9 mouse cellular contexts compared by ENCODE assay signal in the genomic region with DNA sequence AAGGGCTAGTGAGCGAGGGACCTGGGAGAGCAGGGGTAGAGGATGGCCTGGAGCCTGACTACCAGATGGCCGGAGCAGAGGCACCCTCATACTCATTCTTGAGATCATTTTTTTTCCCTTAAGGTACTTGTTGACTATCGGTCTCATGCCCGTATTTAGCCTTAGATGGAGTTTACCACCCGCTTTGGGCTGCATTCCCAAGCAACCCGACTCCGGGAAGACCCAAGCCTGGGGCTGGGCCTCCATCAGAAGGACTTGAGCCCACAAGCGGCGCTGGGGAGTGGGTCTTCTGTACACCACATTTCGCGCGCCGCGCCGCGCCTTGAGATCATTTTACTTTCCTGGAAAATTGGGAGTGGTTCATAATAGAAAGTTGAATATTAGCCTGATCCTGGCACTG.
DNase-seq lines count a peak whose midpoint lies in the region; ATAC-seq and TF ChIP-seq lines count a peak whose summit lies in the region.
"Had no signal": no experiment of that assay in that cellular context is flagged by ENCODE, and none has a peak within 500 bp of the region (broad histone marks: within the 10 kb centered on the region; RNA-seq: fewer than 3 reads in every experiment).

No protein-coding gene starts in this region.

- no peak overlapping the region for H3K4me3 ChIP-seq in hindbrain, embryonic 14.5 days (replicated peaks; ENCODE audit: low read length)
- no peak overlapping the region for H3K4me3 ChIP-seq in lung, postnatal 0 days (ENCODE audit: low read depth, low read length)
- H3K4me3 ChIP-seq: neural tube, embryonic 13.5 days had no signal

- no peaks in the 10 kb centered on the region for H3K27me3 ChIP-seq in hindbrain, embryonic 14.5 days (ENCODE audit: control insufficient read depth, insufficient read depth, low read length)
- no peaks in the 10 kb centered on the region for H3K27me3 ChIP-seq in lung, postnatal 0 days (replicated peaks; ENCODE audit: insufficient read depth, low read length)
- H3K27me3 ChIP-seq: neural tube, embryonic 13.5 days had no signal

- H3K4me1 ChIP-seq in hindbrain, embryonic 14.5 days (replicated peaks; ENCODE audit: control insufficient read depth, insufficient read depth, low read length): no peaks in the 10 kb centered on the region
- no peaks in the 10 kb centered on the region for H3K4me1 ChIP-seq in lung, postnatal 0 days (ENCODE audit: insufficient read depth, low read depth, low read length)
- H3K4me1 ChIP-seq: neural tube, embryonic 13.5 days had no signal

- WGBS in hindbrain, embryonic 14.5 days: 92% methylated on average over 16 of the region's 16 CpGs
- 92% methylated on average over 16 of the region's 16 CpGs for WGBS in lung, postnatal 0 days

- peak; percentile 89 for DNase-seq in Muller cell, postnatal 12 days (ENCODE audit: inconsistent ontology term)
- peak; percentile 82 for DNase-seq in cerebellum, adult 9-10 months
- DNase-seq in frontal cortex, postnatal 25 days (ENCODE audit: low spot score in 2 of 2): peak; percentile 96
- peak; percentile 100 for DNase-seq in hindbrain, embryonic 14.5 days (ENCODE audit: low spot score)
- DNase-seq in layer of hippocampus, postnatal 14 days (ENCODE audit: low spot score in 2 of 2): peak; percentile 85 to 96
- peak; percentile 98 for DNase-seq in lung, postnatal 0 days (ENCODE audit: low spot score)
- peak; percentile 86 for DNase-seq in retina, postnatal 7 days (ENCODE audit: low read depth, low spot score)
- peak; percentile 100 for DNase-seq in urinary bladder, adult 2 months (ENCODE audit: low spot score)

- H3K4me2 ChIP-seq in hindbrain, embryonic 14.5 days (replicated peaks): no peak overlapping the region
- H3K4me2 ChIP-seq in lung, postnatal 0 days (replicated peaks; ENCODE audit: low read depth, low read length): no peak overlapping the region
- H3K4me2 ChIP-seq: neural tube, embryonic 13.5 days had no signal

- TF ChIP-seq CTCF in lung, postnatal 0 days (IDR thresholded peaks at IDR 0.05): no peak

- ATAC-seq in hindbrain, embryonic 14.5 days (ENCODE audit: low FRiP score): peak; percentile 79; the same call in 1 of the 2 replicates
- peak; percentile 84 for ATAC-seq in lung, postnatal 0 days

- H3K27ac ChIP-seq in hindbrain, embryonic 14.5 days: no peak overlapping the region
- no peak overlapping the region for H3K27ac ChIP-seq in lung, postnatal 0 days (ENCODE audit: low read length)
- H3K27ac ChIP-seq: neural tube, embryonic 13.5 days had no signal

- H3K36me3 ChIP-seq in hindbrain, embryonic 14.5 days (replicated peaks; ENCODE audit: control insufficient read depth, insufficient read depth): no peaks in the 10 kb centered on the region
- no peaks in the 10 kb centered on the region for H3K36me3 ChIP-seq in lung, postnatal 0 days (ENCODE audit: insufficient read depth, low read length)
- H3K36me3 ChIP-seq: neural tube, embryonic 13.5 days had no signal

- no peak for TF ChIP-seq EP300 in lung, postnatal 0 days (IDR thresholded peaks at IDR 0.05)

- no peaks in the 10 kb centered on the region for H3K9me3 ChIP-seq in hindbrain, embryonic 14.5 days (ENCODE audit: control insufficient read depth, low read length)
- H3K9me3 ChIP-seq in lung, postnatal 0 days (ENCODE audit: low read length): no peaks in the 10 kb centered on the region

- H3K9ac ChIP-seq in hindbrain, embryonic 14.5 days: no peak overlapping the region
- no peak overlapping the region for H3K9ac ChIP-seq in lung, postnatal 0 days (replicated peaks; ENCODE audit: low read depth)
- H3K9ac ChIP-seq: neural tube, embryonic 13.5 days had no signal
